Mouse (Mus musculus): ENCODE measurements around the gene Strn4. TPM values are rescaled to one million over a fixed set of nuclear protein-coding genes. Genes with fewer than 3 reads are reported as not detected.

Strn4 gene
- total and polyA plus RNA-seq, 3 experiments: 55.8 to 93.5 TPM; not detected in 1

GRCm38 (mm10) chr7:16877717-16878116, 62.0 kb downstream of the Strn4 start:
- Histone ChIP-seq H3K9ac (ENCODE audit: control insufficient read depth, low read depth, low read length, poor library complexity, severe bottlenecking) (no peak overlapping the region), H3K36me3 (ENCODE audit: control insufficient read depth in 1 of 2, insufficient read depth in 2 of 2, low read length in 2 of 2) (peaks cover 0 to 4% of the 10 kb centered on the region in 2 experiments; a peak in 2 of 4 replicates), H3K4me1 (ENCODE audit: control insufficient read depth in 1 of 2, insufficient read depth in 2 of 2, low read length in 2 of 2) (peaks cover 0 to 3% of the 10 kb centered on the region in 2 experiments; a peak in 3 of 4 replicates), H3K9me3 (replicated peaks; ENCODE audit: insufficient read depth, low read length) (no peaks in the 10 kb centered on the region), H3K4me3 (ENCODE audit: control insufficient read depth in 1 of 2, insufficient read depth in 1 of 2, low read depth in 2 of 2, low read length in 2 of 2) (no peak overlapping the region), H3K27ac (ENCODE audit: control insufficient read depth, low read depth, low read length) (no peak overlapping the region), H3K79me2 (ENCODE audit: control insufficient read depth, insufficient read depth, low read length, poor library complexity) (no peaks in the 10 kb centered on the region; the same call in 1 of the 2 replicates), H3K27me3 (ENCODE audit: control insufficient read depth in 1 of 2, insufficient read depth in 2 of 2, low read length in 2 of 2) (no peaks in the 10 kb centered on the region)
- peak; percentile 30 for DNase-seq (ENCODE audit: low read depth, low spot score)
- TF ChIP-seq HCFC1 (IDR thresholded peaks at IDR 0.05; ENCODE audit: low read depth, low read length) (no peak), BHLHE40 (IDR thresholded peaks at IDR 0.05; ENCODE audit: borderline replicate concordance, low read depth, low read length) (no peak), ZC3H11A (IDR thresholded peaks at IDR 0.05; ENCODE audit: low read depth, low read length) (no peak), ZMIZ1 (IDR thresholded peaks at IDR 0.05; ENCODE audit: low read depth, low read length) (no peak), GABPA (IDR thresholded peaks at IDR 0.05; ENCODE audit: low read depth, low read length) (no peak), ELF1 (IDR thresholded peaks at IDR 0.05; ENCODE audit: low read depth, low read length) (no peak), RCOR1 (IDR thresholded peaks at IDR 0.05; ENCODE audit: low read depth, low read length) (no peak)

- no peak for TF ChIP-seq USF1 (IDR thresholded peaks at IDR 0.05; ENCODE audit: low read depth, low read length)
- no peak for TF ChIP-seq ZC3H11A (IDR thresholded peaks at IDR 0.05; ENCODE audit: low read depth, low read length)
- TF ChIP-seq TBP (IDR thresholded peaks at IDR 0.05; ENCODE audit: low read depth, low read length): no peak
- no peak for TF ChIP-seq CTCF (IDR thresholded peaks at IDR 0.05 in 2 of 3, conservative IDR thresholded peaks at IDR 0.05 in 1 of 3; ENCODE audit: control insufficient read depth in 1 of 3, insufficient read depth in 1 of 3, low read depth in 2 of 3, low read length in 3 of 3, poor library complexity in 1 of 3, severe bottlenecking in 1 of 3)
- no peak for TF ChIP-seq POLR2A (IDR thresholded peaks at IDR 0.05; ENCODE audit: control insufficient read depth in 1 of 2, insufficient read depth in 1 of 2, low read depth in 1 of 2, low read length in 2 of 2, poor library complexity in 1 of 2)
- no peak for TF ChIP-seq EP300 (IDR thresholded peaks at IDR 0.05; ENCODE audit: low read depth in 1 of 2, low read length in 2 of 2)
- TF ChIP-seq TCF12 (IDR thresholded peaks at IDR 0.05; ENCODE audit: low read depth, low read length): no peak
- no peak for TF ChIP-seq NELFE (IDR thresholded peaks at IDR 0.05; ENCODE audit: low read depth, low read length)
- TF ChIP-seq CHD1 (IDR thresholded peaks at IDR 0.05; ENCODE audit: low read depth, low read length): no peak
- no peak for TF ChIP-seq RAD21 (IDR thresholded peaks at IDR 0.05; ENCODE audit: low read depth, low read length)
- TF ChIP-seq USF2 (IDR thresholded peaks at IDR 0.05; ENCODE audit: borderline replicate concordance in 1 of 2, insufficient read depth in 1 of 2, low read depth in 1 of 2, low read length in 2 of 2): no peak
- no peak for TF ChIP-seq MEF2A (IDR thresholded peaks at IDR 0.05; ENCODE audit: extremely low read depth, insufficient replicate concordance, low read depth, low read length, poor library complexity, severe bottlenecking)
- TF ChIP-seq GABPA (IDR thresholded peaks at IDR 0.05; ENCODE audit: low read depth, low read length): no peak
- TF ChIP-seq BHLHE40 (IDR thresholded peaks at IDR 0.05; ENCODE audit: borderline replicate concordance, low read depth, low read length): no peak
- TF ChIP-seq TAL1 (IDR thresholded peaks at IDR 0.05; ENCODE audit: low read length): no peak
- H3K27me3 ChIP-seq (ENCODE audit: control insufficient read depth in 1 of 2, insufficient read depth in 2 of 2, low read length in 2 of 2): no peaks in the 10 kb centered on the region
- H3K9ac ChIP-seq (ENCODE audit: control insufficient read depth, low read depth, low read length, poor library complexity, severe bottlenecking): no peak overlapping the region
Observed at GRCm38 (mm10) chr7:16879796-16880547, 64.3 kb downstream of the Strn4 start.

More at GRCm38 (mm10) chr7:16879796-16880547, 64.3 kb downstream of the Strn4 start:
- DNase-seq (ENCODE audit: low read depth, low spot score): no peak
- Histone ChIP-seq H3K4me1 (ENCODE audit: control insufficient read depth in 1 of 2, insufficient read depth in 2 of 2, low read length in 2 of 2) (peaks cover 3 to 5% of the 10 kb centered on the region in 2 experiments; a peak in 3 of 4 replicates), H3K36me3 (ENCODE audit: control insufficient read depth in 1 of 2, insufficient read depth in 2 of 2, low read length in 2 of 2) (peaks cover 0 to 4% of the 10 kb centered on the region in 2 experiments; a peak in 1 of 4 replicates), H3K4me3 (ENCODE audit: control insufficient read depth in 1 of 2, insufficient read depth in 1 of 2, low read depth in 2 of 2, low read length in 2 of 2) (no peak overlapping the region), H3K9me3 (replicated peaks; ENCODE audit: insufficient read depth, low read length) (no peaks in the 10 kb centered on the region), H3K27ac (ENCODE audit: control insufficient read depth, low read depth, low read length) (no peak overlapping the region), H3K79me2 (ENCODE audit: control insufficient read depth, insufficient read depth, low read length, poor library complexity) (no peaks in the 10 kb centered on the region; the same call in 1 of the 2 replicates)
